Mouse (Mus musculus) CD8-positive naive resting alpha-beta T cell, adult 57 days (primary cell): ENCODE results near the gene Morn2. TPM values are rescaled to one million over a fixed set of nuclear protein-coding genes. Genes with fewer than 3 reads are reported as not detected.

Experiments
- total RNA-seq: library from RNA; stranded (reverse); gene quantifications from one replicate; pipeline ENCODE4 v1.2.4, GENCODE M21; 2023

The Morn2 gene
- total RNA-seq, result not detected

GRCm38 (mm10) chr17:80290074-80290657, at the start of gene Morn2, which contains the start of gene Dhx57:
TSS of gene Morn2 (plus strand) at chr17:80290203.
TSS of gene Dhx57 (minus strand) at chr17:80290476.

GRCm38 (mm10) chr17:80307251-80307650, 17.2 kb downstream of the Morn2 start, which contains the start of gene Arhgef33:
TSS of gene Arhgef33 (plus strand) at chr17:80307407.

Other genes starting within 250 kb of the Morn2 start
- 17.4 TPM for gene Hnrnpll, start 227.9 kb upstream of the Morn2 start, total RNA-seq
- gene Galm, start 162.7 kb upstream of the Morn2 start, total RNA-seq, result 4.8 TPM
- gene Srsf7, start 82.9 kb upstream of the Morn2 start, total RNA-seq, result 393 TPM
- not detected for gene Ttc39d, start 82.7 kb upstream of the Morn2 start, total RNA-seq
- 4.2 TPM for gene Gemin6, start 65.8 kb upstream of the Morn2 start, total RNA-seq
- gene Dhx57, start 273 bp downstream of the Morn2 start, total RNA-seq, result 30.2 TPM
- 2.9 TPM for gene Arhgef33, start 17.2 kb downstream of the Morn2 start, total RNA-seq
- gene Gm10190, start 83.3 kb downstream of the Morn2 start, total RNA-seq, result not detected
- 28.8 TPM for gene Sos1, start 190.2 kb downstream of the Morn2 start, total RNA-seq